Mouse (Mus musculus) left cerebral cortex, postnatal 10 days (tissue): Measurements from ENCODE around the gene Pmm2. TPM values are rescaled to one million over a fixed set of nuclear protein-coding genes. Genes with fewer than 3 reads are reported as not detected.

Experiments
- microRNA-seq: library from miRNA; unstranded; fragments of <30 nt; microRNA quantifications from one replicate; pipeline ENCODE4 v1.2.0, GENCODE M21; 2022
- total RNA-seq, 2 experiments: library from RNA; stranded (reverse); gene quantifications; 2 replicates each; pipeline ENCODE4 v1.2.3; 2021

The Pmm2 gene
- total RNA-seq, 2 experiments from 2014 or later: 30.3 to 34.4 TPM

Small RNAs within 50 kb of the gene (microRNA-seq; reads per million reads assigned to microRNA genes)
- not detected for gene Gm22137

Other genes starting within 250 kb of the Pmm2 start
- gene Tmem114, start 212.5 kb upstream of the Pmm2 start, total RNA-seq: 1 to 10 TPM; 2.4 to 3.4 TPM
- gene Mettl22, start 166.9 kb upstream of the Pmm2 start, total RNA-seq: 10 to 100 TPM; 35.5 to 37.6 TPM
- 100 to 1,000 TPM; 132 to 140 TPM for gene Abat, start 124.2 kb upstream of the Pmm2 start, total RNA-seq
- gene Tmem186, start within 50 bp of the Pmm2 start, total RNA-seq: 10 to 100 TPM; 11.6 to 12.7 TPM
- gene Carhsp1, start 34.5 kb downstream of the Pmm2 start, total RNA-seq: 10 to 100 TPM; 10.7 to 12.3 TPM
- gene Gm5767, start 43.1 kb downstream of the Pmm2 start, total RNA-seq: not detected
- gene Usp7, start 154.6 kb downstream of the Pmm2 start, total RNA-seq: 100 to 1,000 TPM; 163 to 164 TPM
- gene 1810013L24Rik, start 192.4 kb downstream of the Pmm2 start, total RNA-seq: 100 to 1,000 TPM; 122 to 127 TPM